Mouse (Mus musculus) adrenal gland, adult 18-20 months (tissue): Measurements from ENCODE around the gene Tctex1d4. TPM values are rescaled to one million over a fixed set of nuclear protein-coding genes. Genes with fewer than 3 reads are reported as not detected.

Experiments used
- DNase-seq, 2 experiments: peaks; one replicate each; pipeline ENCODE4 v3.0.0; 2021 to 2022; ENCODE audit warnings: low spot score in 2 of 2
- long read RNA-seq, 2 experiments: library from polyadenylated mRNA; stranded (forward); transcript quantifications; one replicate each; pipeline ENCODE4 v2.0.0; 2021
- total RNA-seq, 2 experiments: library from RNA; stranded (reverse); gene quantifications; 1 replicate in 1 of 2; 2 replicates in 1 of 2; pipeline ENCODE4 v1.2.3; 2021

Gene Tctex1d4
- total RNA-seq = not detected
- long read RNA-seq, experiment 1 = 0 reads
- long read RNA-seq, experiment 2 = 0 reads

GRCm38 (mm10) chr4:117126675-117127290 lies at the start of gene Tctex1d4:
Gene Tctex1d4, plus strand, starts transcription at chr4:117126794.
- DNase-seq = no peak

DNA sequence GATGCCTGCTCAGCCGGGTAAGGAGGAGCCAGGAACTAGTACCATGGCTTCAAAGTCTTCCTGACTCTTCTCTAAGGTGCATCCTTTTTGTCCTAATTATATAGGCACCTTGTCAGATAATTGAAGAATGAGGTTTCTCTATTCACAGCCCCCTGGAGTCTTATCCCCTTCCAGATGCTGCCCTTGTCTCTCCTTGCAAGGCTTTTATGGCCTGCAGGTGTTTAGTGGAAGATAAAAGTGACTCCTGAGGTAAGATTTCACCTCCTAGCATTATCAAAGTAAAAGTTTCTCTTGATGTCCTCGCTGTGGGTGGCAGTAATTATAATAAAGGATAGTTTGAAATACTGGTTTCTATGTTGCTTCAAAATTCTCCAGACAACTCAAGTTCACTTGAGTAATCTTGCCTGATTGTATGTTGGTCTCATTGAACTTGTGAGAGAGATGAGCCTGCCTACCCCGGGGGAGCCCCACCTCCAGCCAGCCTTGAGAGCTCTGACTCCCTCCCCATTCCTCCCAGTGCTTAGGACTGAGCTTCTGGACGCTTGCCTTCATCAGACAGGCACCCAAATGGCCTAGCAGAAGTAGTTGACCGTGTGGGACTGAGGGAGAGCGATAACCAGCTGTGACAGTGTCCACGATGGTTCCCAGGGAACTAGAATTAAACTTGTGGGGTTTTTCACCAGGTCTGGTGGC lies 38.5 kb upstream of the Tctex1d4 start:
- no peak for DNase-seq

GRCm38 (mm10) chr4:117090586-117090985 lies 36.0 kb upstream of the Tctex1d4 start:
- DNase-seq = no peak

- DNase-seq = no peak
These were observed 31.8 kb upstream of the Tctex1d4 start for GRCm38 (mm10) chr4:117094626-117095361.

DNA sequence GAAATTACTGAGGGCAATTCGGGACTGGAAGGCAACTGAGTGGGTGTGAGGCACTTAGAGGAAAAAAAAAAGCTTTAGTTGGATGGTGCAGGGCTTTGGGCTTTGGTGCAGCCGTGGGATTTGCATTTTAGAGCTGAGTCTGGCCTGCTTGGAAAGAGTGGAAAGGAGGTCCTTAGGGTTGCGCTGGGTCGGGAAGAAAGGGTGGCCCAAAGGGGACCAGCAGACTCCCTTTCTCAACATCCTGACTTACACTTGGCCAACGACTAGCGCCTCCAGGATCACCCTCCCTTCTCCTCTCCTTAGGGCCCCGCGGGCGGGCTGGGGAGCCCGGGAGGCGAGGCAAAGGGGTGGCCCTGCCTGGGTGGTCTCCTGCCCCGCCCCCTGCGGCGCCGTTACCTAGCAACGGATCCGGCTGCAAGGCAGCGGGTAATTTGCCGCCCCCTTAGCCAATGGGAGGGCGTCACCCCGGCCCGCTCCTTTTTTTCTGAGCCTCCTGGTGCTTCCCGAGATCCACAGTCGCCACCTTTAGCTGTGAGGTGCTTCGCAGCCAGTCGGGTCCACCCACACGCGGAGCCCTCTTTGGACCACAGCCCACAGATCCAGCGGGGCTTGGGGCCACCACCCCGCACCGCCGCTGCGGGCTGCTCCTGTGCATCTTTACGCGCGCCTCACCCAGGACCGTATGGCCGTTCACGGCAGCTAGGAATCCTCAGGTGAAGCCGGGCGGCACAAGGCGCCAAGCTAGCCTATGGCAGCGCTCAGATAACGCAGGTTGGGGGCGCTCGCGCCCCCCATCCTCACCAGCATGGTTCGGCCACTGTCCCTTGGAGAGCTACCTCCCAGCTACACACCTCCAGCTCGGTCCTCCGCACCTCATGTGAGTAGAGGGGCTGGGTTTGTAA lies 30.8 kb upstream of the Tctex1d4 start, which contains the start of gene Ptch2:
Ptch2 (plus strand) TSS at position 525 of the 902 bp plus-strand sequence.
- peak; percentile 55 to 57 for DNase-seq

DNA sequence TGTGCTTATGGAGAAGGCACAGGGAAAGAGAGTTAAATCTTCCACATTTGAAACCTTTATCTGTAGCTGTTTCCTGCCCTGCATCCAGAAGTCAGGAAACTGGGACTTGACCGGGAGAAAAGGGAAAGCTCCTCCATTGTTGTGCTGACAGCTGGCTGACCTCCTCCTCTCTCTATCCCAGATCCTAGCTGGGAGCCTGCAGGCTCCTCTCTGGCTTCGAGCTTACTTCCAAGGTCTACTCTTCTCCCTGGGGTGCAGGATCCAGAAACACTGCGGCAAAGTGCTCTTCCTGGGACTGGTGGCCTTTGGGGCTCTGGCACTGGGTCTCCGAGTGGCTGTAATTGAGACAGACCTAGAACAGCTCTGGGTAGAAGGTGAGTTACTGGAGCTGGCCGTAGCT lies 29.9 kb upstream of the Tctex1d4 start:
- peak in 1 of 2 experiments; percentile 15 for DNase-seq

DNA sequence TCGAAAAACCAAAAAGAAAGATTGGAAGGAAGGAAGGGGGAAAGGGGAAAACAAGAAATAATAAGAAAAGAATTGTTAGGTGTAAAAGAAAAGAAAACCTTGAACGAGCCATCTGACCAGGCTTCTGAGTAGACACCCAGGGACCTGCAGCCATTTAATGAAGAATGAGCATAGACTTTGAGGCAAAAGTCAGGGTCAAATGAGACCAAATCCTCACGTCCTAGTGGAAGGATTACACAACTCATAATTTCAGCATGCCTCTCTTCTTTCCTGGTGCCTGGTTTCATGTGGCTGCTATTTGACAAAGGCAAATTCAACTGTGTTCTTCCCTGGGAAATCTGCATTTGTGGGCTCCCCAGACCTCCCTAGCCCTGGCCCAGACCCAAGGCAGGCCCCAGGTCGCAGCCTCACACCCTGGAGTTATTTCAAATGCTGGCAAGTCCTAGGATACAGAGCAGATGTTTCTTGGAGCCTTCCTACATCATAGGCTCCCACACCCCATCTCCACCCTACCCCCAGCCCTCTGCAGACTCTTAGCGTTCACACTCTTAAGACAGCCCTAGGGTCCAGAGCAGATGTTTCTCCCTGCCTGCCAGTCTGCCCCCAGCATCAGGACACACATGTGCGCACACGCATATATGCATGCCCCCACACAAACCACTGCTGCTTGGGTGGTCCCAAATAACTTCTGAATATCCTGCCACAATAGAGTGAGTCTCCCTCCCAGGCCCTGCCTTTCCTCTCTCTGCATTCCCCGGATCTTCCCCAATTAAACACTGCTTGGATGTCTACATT lies 28.4 kb upstream of the Tctex1d4 start:
- no peak for DNase-seq

- no peak for DNase-seq
These were observed 27.9 kb upstream of the Tctex1d4 start for GRCm38 (mm10) chr4:117098764-117099036.

DNA sequence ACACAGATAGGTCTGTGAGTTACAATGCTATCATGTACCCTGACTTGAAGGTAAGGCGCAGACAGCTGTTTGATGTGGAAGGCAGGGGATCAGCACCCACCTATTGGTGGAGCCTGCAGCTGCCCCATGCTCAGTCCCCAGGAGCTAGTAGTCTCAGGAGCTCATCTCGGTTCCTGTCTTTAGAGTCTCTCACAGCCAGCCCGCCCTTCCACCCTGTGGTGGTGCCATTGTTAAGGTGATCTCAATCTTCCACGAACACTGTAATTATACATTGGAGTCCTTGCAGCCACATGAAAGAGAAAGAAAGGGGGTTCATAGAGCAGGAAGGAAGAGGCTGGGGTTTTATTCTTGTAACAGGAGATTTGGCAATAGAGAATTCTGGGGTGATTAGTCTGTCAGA lies 26.6 kb upstream of the Tctex1d4 start:
- DNase-seq = no peak

GRCm38 (mm10) chr4:117101218-117101617 lies 25.4 kb upstream of the Tctex1d4 start:
- DNase-seq = no peak

DNA sequence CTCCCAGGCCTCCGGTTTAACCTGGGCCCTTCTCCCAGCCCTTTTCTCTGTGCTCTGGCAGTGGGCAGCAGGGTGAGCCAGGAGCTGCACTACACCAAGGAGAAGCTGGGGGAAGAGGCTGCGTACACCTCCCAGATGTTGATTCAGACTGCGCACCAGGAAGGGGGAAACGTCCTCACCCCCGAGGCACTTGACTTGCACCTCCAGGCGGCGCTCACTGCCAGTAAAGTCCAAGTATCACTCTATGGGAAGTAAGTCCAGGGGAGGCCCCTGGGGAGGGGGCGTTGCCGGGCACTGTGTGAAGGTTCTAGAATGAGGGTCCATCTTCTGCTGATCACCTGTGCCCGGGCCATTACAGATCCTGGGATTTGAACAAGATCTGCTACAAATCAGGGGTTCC lies 21.9 kb upstream of the Tctex1d4 start:
- DNase-seq = no peak

- DNase-seq = no peak
These were observed 21.5 kb upstream of the Tctex1d4 start for GRCm38 (mm10) chr4:117105127-117105526.

DNA sequence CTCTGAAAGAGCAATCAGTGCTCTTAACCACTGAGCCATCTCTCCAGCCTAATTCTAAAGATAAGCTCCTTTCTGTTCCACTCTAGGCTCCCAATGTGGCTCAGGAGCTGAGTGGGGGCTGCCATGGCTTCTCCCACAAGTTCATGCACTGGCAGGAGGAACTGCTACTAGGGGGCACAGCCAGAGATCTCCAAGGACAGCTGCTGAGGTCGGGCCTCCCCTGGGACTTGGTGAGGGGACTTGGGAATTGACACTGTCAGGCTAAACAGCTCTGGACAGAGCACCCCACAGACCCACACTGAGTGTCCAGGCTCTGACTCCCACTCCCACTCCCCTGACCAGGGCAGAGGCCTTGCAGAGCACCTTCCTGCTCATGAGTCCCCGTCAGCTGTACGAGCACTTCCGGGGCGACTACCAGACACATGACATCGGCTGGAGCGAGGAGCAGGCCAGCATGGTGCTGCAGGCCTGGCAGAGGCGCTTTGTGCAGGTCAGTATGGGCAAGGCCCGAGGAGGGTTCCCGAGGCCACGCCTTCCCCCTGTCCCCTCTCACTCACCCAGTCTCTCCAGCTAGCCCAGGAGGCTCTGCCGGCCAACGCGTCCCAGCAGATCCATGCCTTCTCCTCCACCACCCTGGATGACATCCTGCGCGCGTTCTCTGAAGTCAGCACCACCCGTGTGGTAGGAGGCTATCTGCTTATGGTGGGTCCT lies 18.6 kb upstream of the Tctex1d4 start:
- DNase-seq = no peak

DNA sequence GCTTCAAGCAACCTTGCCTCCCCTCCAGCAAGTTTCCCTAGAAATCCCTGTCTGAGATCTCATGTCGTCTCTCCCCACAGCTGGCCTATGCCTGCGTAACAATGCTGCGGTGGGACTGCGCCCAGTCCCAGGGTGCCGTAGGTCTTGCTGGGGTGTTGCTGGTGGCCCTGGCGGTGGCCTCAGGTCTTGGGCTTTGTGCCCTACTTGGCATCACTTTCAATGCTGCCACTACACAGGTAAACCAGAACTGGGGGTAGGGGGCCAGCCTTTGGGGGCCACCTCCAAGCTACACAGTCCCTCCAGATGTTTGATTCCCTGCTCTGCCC lies 18.1 kb upstream of the Tctex1d4 start:
- no peak for DNase-seq

GRCm38 (mm10) chr4:117109330-117109729 lies 17.3 kb upstream of the Tctex1d4 start:
- no peak for DNase-seq

DNA sequence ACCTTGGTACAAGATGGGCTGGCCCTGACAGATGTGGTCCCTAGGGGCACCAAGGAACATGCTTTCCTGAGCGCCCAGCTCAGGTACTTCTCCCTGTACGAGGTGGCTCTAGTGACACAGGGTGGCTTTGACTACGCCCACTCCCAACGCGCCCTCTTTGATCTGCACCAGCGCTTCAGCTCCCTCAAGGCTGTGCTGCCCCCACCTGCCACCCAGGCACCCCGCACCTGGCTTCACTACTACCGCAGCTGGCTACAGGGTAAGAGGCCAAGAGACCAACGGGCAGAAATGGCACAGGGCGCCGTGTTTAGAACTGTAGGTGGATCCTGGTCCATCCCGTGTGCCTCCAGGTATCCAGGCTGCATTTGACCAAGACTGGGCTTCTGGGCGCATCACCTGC lies 16.3 kb upstream of the Tctex1d4 start:
- DNase-seq = no peak

DNA sequence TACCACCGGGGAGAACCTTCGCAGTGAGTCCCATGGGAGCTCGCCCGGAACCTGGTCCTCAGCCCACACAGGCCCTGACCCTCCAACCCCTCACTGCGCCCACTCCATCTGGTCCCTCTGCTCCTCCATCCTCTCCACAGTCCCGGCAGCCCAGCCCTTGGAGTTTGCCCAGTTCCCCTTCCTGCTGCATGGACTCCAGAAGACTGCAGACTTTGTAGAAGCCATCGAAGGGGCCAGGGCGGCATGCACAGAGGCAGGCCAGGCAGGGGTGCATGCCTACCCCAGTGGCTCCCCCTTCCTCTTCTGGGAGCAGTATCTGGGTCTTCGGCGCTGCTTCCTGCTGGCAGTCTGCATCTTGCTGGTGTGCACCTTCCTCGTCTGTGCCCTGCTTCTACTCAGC lies 15.6 kb upstream of the Tctex1d4 start:
- DNase-seq = no peak

GRCm38 (mm10) chr4:117113237-117113636 lies 13.4 kb upstream of the Tctex1d4 start:
- DNase-seq = no peak

DNA sequence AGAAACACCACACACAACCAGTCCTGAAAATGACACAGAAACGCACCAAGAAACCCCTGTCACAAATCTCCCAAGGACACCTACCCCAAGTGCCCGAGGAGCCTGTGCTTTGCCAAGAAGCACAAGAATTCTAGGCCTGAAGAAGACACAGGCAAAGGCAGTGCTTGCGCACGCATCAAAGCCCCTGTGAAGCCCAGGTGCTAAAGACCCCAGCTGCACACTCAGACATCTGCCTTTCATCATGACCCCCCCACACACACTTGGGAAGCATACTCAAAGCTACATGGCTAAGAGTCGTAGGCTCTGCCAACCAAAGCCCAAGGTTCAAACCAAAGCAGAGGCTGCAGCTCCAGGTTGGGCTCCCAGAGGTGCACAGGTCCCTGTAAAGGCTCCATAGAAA lies 11.0 kb upstream of the Tctex1d4 start:
- no peak for DNase-seq

DNA sequence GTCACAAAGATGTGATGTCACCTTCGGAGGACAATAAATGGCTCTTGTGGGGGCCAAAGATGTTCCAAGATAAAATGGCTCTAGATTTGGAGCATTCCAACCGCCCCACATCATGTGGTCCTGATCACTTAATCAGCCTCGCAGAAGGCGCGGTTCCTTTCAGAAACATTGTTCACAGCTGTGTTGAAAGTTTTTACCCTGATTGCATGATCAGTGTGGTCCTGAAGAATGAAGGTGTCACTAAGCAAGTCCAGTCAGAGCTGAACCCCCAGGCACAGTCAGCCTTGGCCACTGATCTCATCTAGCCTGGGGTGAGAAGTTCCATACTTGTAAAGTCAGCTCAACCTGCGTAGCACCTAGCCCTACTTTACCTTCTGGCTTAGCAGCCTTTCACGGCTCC lies 8.7 kb upstream of the Tctex1d4 start:
- DNase-seq = no peak
